Mouse (Mus musculus): ENCODE measurements around the gene Plxna2. TPM values are rescaled to one million over a fixed set of nuclear protein-coding genes. Genes with fewer than 3 reads are reported as not detected.
A peak's percentile ranks its signal among the peaks of the same experiment; 100 is the strongest.

Gene Plxna2
- polyA plus RNA-seq, 1 experiment, result not detected

DNA sequence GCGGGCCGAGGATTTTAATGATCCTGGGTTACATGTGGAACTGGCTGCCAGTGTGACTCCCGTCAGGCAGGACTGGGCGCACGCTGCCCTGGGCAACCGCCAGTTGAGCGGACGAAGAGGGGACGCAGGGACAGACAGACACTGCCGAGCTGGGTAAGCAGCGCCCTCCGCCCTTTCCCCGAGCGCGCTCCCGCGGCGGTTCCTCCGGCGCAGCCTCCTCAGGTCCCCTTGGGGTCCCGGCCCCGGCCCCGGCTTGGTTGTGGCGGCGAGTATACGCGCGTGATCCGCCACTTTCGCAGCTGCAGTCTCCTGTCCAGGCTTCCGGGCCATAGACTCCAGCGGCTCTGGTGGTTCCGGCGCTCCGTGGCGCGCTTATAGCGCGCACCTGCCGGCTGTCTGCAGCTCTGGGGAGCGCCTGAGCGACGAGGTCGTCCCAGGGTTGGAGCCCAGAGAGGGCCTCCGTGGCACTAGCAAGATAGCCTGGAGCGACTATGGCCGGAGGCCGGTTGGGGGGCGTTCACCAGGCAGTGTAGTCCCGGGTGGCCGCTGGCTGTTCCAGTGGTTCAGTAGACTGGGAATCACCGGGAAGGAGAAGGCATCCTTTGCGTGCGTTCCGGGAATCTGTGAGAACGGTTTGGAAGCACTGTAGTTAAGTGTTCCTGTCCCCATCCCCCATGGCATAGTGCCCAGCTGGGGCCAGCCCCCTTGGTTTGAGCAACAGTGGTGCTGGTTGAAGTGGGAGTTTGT is 2.4 kb downstream of the Plxna2 start:
- under 1% methylated on average over 56 of the region's 56 CpGs for WGBS
- Histone ChIP-seq H3K27ac (ENCODE audit: insufficient read depth, low read depth, low read length) (peak overlapping the region; percentile 71), H3K4me1 (ENCODE audit: control insufficient read depth, insufficient read depth, low read length) (peaks cover 8% of the 10 kb centered on the region), H3K4me3 (ENCODE audit: insufficient read depth, low read depth, low read length) (peak overlapping the region; percentile 84)
- TF ChIP-seq CTCF (IDR thresholded peaks at IDR 0.05; ENCODE audit: insufficient read depth, low read depth, low read length) (peak; percentile 23; the same call in 1 of the 2 replicates), POLR2A (IDR thresholded peaks at IDR 0.05; ENCODE audit: insufficient read depth, low read depth, low read length) (no peak)

DNA sequence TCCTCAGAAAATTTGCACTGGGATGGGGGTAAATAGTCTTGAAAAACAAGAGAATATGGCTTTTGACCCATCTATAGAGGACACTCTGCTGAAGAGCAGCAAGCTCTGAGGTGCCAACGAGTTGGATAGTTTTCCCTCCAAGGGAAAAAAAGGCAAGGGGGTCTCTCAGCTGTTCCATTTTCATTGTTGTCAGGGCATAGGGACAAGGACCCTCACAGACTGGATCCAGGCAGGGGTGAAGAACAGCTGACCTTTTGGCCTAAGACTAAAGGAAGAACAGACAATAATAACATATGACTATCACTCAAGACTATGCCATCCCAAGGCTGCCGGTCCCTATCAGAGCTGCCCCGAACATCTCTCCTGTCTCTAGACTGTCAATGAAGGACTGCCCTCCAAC is 4.2 kb downstream of the Plxna2 start:
- H3K4me1 ChIP-seq (ENCODE audit: control insufficient read depth, insufficient read depth, low read length), result peaks cover 8% of the 10 kb centered on the region
- no peak for TF ChIP-seq POLR2A (IDR thresholded peaks at IDR 0.05; ENCODE audit: insufficient read depth, low read depth, low read length)
- no peak for TF ChIP-seq CTCF (IDR thresholded peaks at IDR 0.05; ENCODE audit: insufficient read depth, low read depth, low read length)
- peak overlapping the region; percentile 30; the same call in 1 of the 2 replicates for H3K4me3 ChIP-seq (ENCODE audit: insufficient read depth, low read depth, low read length)
- 53% methylated on average over 3 of the region's 3 CpGs for WGBS
- H3K27ac ChIP-seq (ENCODE audit: insufficient read depth, low read depth, low read length), result no peak overlapping the region

DNA sequence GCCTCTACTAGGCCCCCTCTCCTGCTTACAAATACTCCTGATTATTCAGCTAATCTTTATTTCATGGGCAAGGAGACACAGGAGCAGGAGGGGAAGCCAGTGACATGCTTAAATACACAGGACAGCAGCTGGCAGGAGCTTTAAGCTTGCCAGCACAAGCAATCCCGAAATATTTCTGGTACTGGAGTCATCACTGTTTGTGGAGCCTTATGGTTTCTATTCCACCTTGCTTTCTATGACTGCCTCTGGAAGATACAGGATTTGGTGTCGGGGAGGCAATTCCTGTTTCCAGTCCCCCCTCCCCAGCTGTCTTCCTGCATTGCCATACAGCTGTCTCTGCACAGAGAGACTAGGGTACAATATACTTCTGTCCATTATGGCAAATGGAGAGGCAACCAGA is 4.7 kb downstream of the Plxna2 start:
- no peak for TF ChIP-seq CTCF (IDR thresholded peaks at IDR 0.05; ENCODE audit: insufficient read depth, low read depth, low read length)
- TF ChIP-seq POLR2A (IDR thresholded peaks at IDR 0.05; ENCODE audit: insufficient read depth, low read depth, low read length), result no peak
- peak overlapping the region; percentile 19 for H3K4me3 ChIP-seq (ENCODE audit: insufficient read depth, low read depth, low read length)
- no peak overlapping the region for H3K27ac ChIP-seq (ENCODE audit: insufficient read depth, low read depth, low read length)
- peaks cover 8% of the 10 kb centered on the region for H3K4me1 ChIP-seq (ENCODE audit: control insufficient read depth, insufficient read depth, low read length)
- 31% methylated on average over 2 of the region's 2 CpGs for WGBS

DNA sequence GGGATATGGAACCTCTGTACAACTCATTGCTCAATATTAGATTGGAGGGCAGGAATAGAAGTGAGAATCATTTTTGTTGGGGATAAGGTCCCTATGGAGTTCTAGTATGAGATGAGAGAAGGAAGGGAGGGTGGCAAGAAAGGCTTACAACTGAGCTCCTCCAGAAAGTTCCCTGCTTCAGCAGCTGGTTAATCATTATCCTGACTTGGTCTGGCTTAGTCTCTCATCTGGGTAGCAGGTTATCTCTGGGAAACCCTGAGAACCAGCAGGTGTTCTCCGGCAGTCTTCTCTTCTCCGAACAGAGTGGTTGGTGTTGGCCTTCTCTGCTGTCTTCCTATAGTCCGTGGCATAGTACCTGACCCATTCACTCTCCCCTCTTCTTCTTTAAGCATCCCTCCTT is 5.6 kb downstream of the Plxna2 start:
- H3K4me1 ChIP-seq (ENCODE audit: control insufficient read depth, insufficient read depth, low read length), result peaks cover 10% of the 10 kb centered on the region
- 0 out of 2 replicates have a peak overlapping the region, but pooled peaks have one; percentile 11 for H3K4me3 ChIP-seq (ENCODE audit: insufficient read depth, low read depth, low read length)
- WGBS, result 84% methylated on average over 3 of the region's 3 CpGs
- no peak for TF ChIP-seq CTCF (IDR thresholded peaks at IDR 0.05; ENCODE audit: insufficient read depth, low read depth, low read length)
- TF ChIP-seq POLR2A (IDR thresholded peaks at IDR 0.05; ENCODE audit: insufficient read depth, low read depth, low read length), result no peak
- H3K27ac ChIP-seq (ENCODE audit: insufficient read depth, low read depth, low read length), result 0 out of 2 replicates have a peak overlapping the region, but pooled peaks have one; percentile 17

DNA sequence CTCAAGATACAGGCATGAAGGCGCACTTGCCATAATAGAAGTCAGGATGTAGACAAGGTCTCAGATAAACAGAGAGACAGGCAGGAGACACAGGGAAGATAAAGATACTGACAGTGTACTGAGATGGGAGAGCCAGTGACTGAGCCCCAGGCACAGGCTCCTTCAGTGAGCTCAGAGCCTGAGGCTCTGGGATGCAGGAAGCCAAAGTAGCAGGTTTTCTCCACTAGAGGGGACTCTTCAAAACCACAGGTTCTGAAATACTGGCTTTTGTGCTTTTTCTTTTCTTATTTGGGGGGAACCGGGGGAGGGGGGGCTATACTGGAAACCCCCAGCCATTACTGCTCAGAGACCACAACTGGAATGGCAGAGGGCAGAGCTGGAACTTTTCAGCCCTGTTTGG is 6.4 kb downstream of the Plxna2 start:
- TF ChIP-seq CTCF (IDR thresholded peaks at IDR 0.05; ENCODE audit: insufficient read depth, low read depth, low read length), result no peak
- no peak for TF ChIP-seq POLR2A (IDR thresholded peaks at IDR 0.05; ENCODE audit: insufficient read depth, low read depth, low read length)
- Histone ChIP-seq H3K4me3 (ENCODE audit: insufficient read depth, low read depth, low read length) (no peak overlapping the region), H3K27ac (ENCODE audit: insufficient read depth, low read depth, low read length) (no peak overlapping the region), H3K4me1 (ENCODE audit: control insufficient read depth, insufficient read depth, low read length) (peaks cover 8% of the 10 kb centered on the region)
- 53% methylated on average over 2 of the region's 2 CpGs for WGBS

DNA sequence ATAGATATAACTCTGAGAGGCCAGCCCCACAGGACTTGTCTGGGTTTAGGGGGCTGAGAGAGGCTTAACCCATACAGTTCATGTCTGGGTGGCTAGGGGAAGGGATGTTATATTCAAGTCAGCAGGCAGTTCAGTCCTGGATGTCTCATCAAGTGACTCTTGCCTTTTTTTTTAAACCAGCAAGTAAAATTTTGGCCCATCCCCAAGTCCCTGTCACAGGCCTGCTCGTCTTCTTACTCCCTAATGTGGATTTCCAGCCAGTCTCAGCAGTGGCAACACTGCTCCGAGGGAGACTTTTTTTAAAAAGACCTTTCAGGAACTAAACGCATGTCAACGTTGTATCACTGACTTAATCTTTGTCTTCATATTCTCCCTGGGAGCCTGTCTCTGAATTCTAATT is 7.0 kb downstream of the Plxna2 start:
- H3K27ac ChIP-seq (ENCODE audit: insufficient read depth, low read depth, low read length), result no peak overlapping the region
- H3K4me3 ChIP-seq (ENCODE audit: insufficient read depth, low read depth, low read length), result no peak overlapping the region
- WGBS, result 31% methylated on average over 4 of the region's 4 CpGs
- TF ChIP-seq POLR2A (IDR thresholded peaks at IDR 0.05; ENCODE audit: insufficient read depth, low read depth, low read length), result no peak
- TF ChIP-seq CTCF (IDR thresholded peaks at IDR 0.05; ENCODE audit: insufficient read depth, low read depth, low read length), result no peak
- peaks cover 9% of the 10 kb centered on the region for H3K4me1 ChIP-seq (ENCODE audit: control insufficient read depth, insufficient read depth, low read length)

DNA sequence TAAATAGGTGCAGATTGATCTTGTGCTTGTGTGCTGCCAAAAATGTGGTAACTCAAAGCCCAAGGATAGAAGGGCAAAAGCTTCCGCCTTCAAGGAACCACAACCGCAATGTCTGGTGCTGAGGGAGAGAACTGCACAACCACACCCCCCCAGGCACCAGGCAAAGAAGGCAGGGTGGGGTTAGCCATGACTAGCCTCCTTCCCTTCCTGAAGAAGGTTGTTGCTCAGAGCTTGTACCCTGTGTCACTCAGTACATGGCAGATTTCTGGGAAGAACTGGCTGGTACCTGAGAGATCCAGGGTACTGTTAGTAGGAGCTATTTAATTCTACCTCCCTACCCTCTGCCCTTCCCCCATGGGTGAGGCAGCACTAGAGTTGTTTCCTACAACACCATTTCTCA is 8.1 kb downstream of the Plxna2 start:
- 83% methylated on average over 2 of the region's 2 CpGs for WGBS
- H3K4me1 ChIP-seq (ENCODE audit: control insufficient read depth, insufficient read depth, low read length), result peaks cover 13% of the 10 kb centered on the region
- H3K4me3 ChIP-seq (ENCODE audit: insufficient read depth, low read depth, low read length), result no peak overlapping the region
- TF ChIP-seq CTCF (IDR thresholded peaks at IDR 0.05; ENCODE audit: insufficient read depth, low read depth, low read length), result no peak
- no peak overlapping the region for H3K27ac ChIP-seq (ENCODE audit: insufficient read depth, low read depth, low read length)

DNA sequence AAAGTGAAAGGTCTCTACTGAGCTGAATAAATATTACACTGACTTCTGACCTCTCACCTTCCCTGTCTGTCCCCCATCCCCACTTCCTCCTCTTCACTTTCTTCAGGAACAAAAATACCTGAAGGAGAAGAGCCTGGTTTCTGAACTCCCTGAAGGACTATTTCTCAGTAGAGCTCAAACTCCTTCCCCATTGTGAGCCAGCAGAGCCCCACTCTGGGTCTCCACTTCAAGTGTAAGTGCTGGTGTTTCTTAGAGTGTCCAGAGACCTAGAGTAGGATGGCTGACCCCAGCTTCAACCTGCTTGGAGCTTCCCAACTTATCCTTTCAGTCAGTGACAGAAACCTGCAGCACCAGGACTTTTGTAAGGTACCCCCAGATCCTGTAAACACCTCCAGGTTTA is 9.3 kb downstream of the Plxna2 start:
- Histone ChIP-seq H3K27ac (ENCODE audit: insufficient read depth, low read depth, low read length) (no peak overlapping the region), H3K4me3 (ENCODE audit: insufficient read depth, low read depth, low read length) (no peak overlapping the region), H3K4me1 (ENCODE audit: control insufficient read depth, insufficient read depth, low read length) (peaks cover 13% of the 10 kb centered on the region)
- no peak for TF ChIP-seq POLR2A (IDR thresholded peaks at IDR 0.05; ENCODE audit: insufficient read depth, low read depth, low read length)

DNA sequence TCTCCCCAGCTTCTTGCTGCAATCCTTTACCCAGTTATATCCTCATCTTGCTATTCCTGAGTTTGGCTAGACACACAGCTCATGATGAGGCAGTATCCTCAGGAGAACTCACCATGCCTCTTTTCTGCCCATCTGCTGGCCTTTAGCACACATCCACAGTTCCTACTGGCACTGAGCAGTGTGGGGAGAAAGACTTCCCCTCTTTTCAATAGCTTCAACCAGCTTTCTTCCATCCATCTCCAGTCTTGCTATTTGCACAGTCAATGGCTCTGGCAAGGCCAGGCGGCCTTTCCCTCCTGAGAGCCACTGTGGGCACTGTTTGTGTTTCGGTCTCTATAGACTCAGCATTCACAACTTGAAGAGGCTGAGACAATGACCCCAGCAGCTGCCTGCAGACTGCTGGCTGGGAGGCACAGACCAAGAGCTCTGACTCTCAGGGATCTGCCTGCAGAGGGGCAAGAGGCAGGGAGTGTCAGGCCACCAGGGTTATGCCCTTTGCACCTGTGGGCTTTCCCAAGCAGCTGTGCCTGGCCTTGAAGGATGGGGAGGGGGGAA is 11.2 kb downstream of the Plxna2 start:
- Histone ChIP-seq H3K4me1 (ENCODE audit: control insufficient read depth, insufficient read depth, low read length) (peaks cover 11% of the 10 kb centered on the region), H3K27ac (ENCODE audit: insufficient read depth, low read depth, low read length) (peak overlapping the region; percentile 1; the same call in 1 of the 2 replicates), H3K4me3 (ENCODE audit: insufficient read depth, low read depth, low read length) (no peak overlapping the region)
- WGBS, result 56% methylated on average over 2 of the region's 2 CpGs
- TF ChIP-seq POLR2A (IDR thresholded peaks at IDR 0.05; ENCODE audit: insufficient read depth, low read depth, low read length) (no peak), CTCF (IDR thresholded peaks at IDR 0.05; ENCODE audit: insufficient read depth, low read depth, low read length) (no peak)

Data from olfactory bulb, adult 2 months (tissue).